7 mouse cellular contexts compared by ENCODE assay signal in genomic region chr8:123630841-123631251, GRCm38 (mm10). TPM values are rescaled to one million over a fixed set of nuclear protein-coding genes. Genes with fewer than 3 reads are reported as not detected.
DNase-seq lines count a peak whose midpoint lies in the region; ATAC-seq lines count a peak whose summit lies in the region.

No protein-coding gene starts in this region.

- no peaks in the 10 kb centered on the region for H3K36me3 ChIP-seq in neural tube, embryonic 12.5 days
- H3K36me3 ChIP-seq in forebrain, embryonic 14.5 days (ENCODE audit: control insufficient read depth, insufficient read depth, low read length): no peaks in the 10 kb centered on the region
- H3K36me3 ChIP-seq in liver, embryonic 12.5 days: no peaks in the 10 kb centered on the region

- peak overlapping the region; percentile 35 for H3K4me2 ChIP-seq in neural tube, embryonic 12.5 days (replicated peaks)
- H3K4me2 ChIP-seq in forebrain, embryonic 14.5 days (ENCODE audit: low read length): peak overlapping the region; percentile 40
- peak overlapping the region; percentile 2; the same call in 1 of the 2 replicates for H3K4me2 ChIP-seq in liver, embryonic 12.5 days

- H3K4me3 ChIP-seq in neural tube, embryonic 12.5 days: no peak overlapping the region
- H3K4me3 ChIP-seq in forebrain, embryonic 14.5 days (ENCODE audit: low read depth, low read length): peak overlapping the region; percentile 6; the same call in 1 of the 2 replicates
- H3K4me3 ChIP-seq in liver, embryonic 12.5 days: no peak overlapping the region

- WGBS in neural tube, embryonic 12.5 days: 33% methylated on average over 12 of the region's 12 CpGs
- WGBS in forebrain, embryonic 14.5 days: 37% methylated on average over 12 of the region's 12 CpGs
- WGBS in liver, embryonic 12.5 days (ENCODE audit: insufficient replicate concordance): 25% methylated on average over 12 of the region's 12 CpGs

- H3K9ac ChIP-seq in neural tube, embryonic 12.5 days: no peak overlapping the region
- no peak overlapping the region for H3K9ac ChIP-seq in forebrain, embryonic 14.5 days (ENCODE audit: low read length)
- H3K9ac ChIP-seq in liver, embryonic 12.5 days: no peak overlapping the region

- no peak for ATAC-seq in neural tube, embryonic 12.5 days (ENCODE audit: low FRiP score, low read depth)
- no peak for ATAC-seq in forebrain, embryonic 14.5 days
- no peak for ATAC-seq in liver, embryonic 12.5 days

- DNase-seq in neural tube, embryonic 10.5 days (ENCODE audit: extremely low spot score, low spot score): no peak
- DNase-seq in forebrain, embryonic 14.5 days (ENCODE audit: low spot score): peak; percentile 30
- DNase-seq in gastrocnemius, postnatal 4 days (ENCODE audit: low spot score in 2 of 2): no peak
- no peak for DNase-seq in layer of hippocampus, adult 11-12 months (ENCODE audit: low spot score)
- DNase-seq in ovary, postnatal 14 days (ENCODE audit: low spot score): no peak

- no peaks in the 10 kb centered on the region for H3K9me3 ChIP-seq in neural tube, embryonic 12.5 days
- no peaks in the 10 kb centered on the region for H3K9me3 ChIP-seq in forebrain, embryonic 14.5 days (replicated peaks; ENCODE audit: control insufficient read depth, low read length)
- H3K9me3 ChIP-seq in liver, embryonic 12.5 days (replicated peaks): no peaks in the 10 kb centered on the region

- H3K27me3 ChIP-seq in neural tube, embryonic 12.5 days (replicated peaks): peaks cover 8% of the 10 kb centered on the region
- 0 out of 2 replicates have a peak, but pooled peaks cover 4% of the 10 kb centered on the region for H3K27me3 ChIP-seq in forebrain, embryonic 14.5 days (replicated peaks; ENCODE audit: control insufficient read depth, insufficient read depth, low read length)
- H3K27me3 ChIP-seq in liver, embryonic 12.5 days (replicated peaks): peaks cover 57% of the 10 kb centered on the region

- no peak overlapping the region for H3K27ac ChIP-seq in neural tube, embryonic 12.5 days
- H3K27ac ChIP-seq in forebrain, embryonic 14.5 days (ENCODE audit: low read depth, low read length): no peak overlapping the region
- H3K27ac ChIP-seq in liver, embryonic 12.5 days: no peak overlapping the region

- peaks cover 19% of the 10 kb centered on the region for H3K4me1 ChIP-seq in neural tube, embryonic 12.5 days
- peaks cover 6% of the 10 kb centered on the region; the same call in 1 of the 2 replicates for H3K4me1 ChIP-seq in forebrain, embryonic 14.5 days (ENCODE audit: control insufficient read depth, insufficient read depth, low read length)
- H3K4me1 ChIP-seq in liver, embryonic 12.5 days: peaks cover 36% of the 10 kb centered on the region

RNA-seq across cellular contexts. Expression of gene Rhou, which starts 22.9 kb away (rescaled TPM):
- 12.9 and 14.2 TPM in 2 replicates for polyA plus RNA-seq in neural tube, embryonic 12.5 days (2016; fragmentation: Nextera tagmentation; extraction: Ambion mirVana)
- polyA plus RNA-seq in forebrain, embryonic 14.5 days (2014; fragmentation: Nextera tagmentation; extraction: Ambion mirVana): 7.1 and 7.2 TPM in 2 replicates
- 1.6 and 1.9 TPM in 2 replicates for polyA plus RNA-seq in liver, embryonic 12.5 days (2016; fragmentation: Nextera tagmentation; extraction: Ambion mirVana)
- total RNA-seq in gastrocnemius, postnatal 4 days (2021): 1 to 10 TPM; 6.9 to 8.0 TPM
